Mouse (Mus musculus) spleen, adult 18-20 months (tissue): Measurements from ENCODE around the gene Zfp110.
"Not testable (repeated sequence)": the region's sequence is repeated elsewhere in the genome, so short reads cannot be mapped to it uniquely, and the experiment has no call there.

ENCODE experiments used
- DNase-seq, 2 experiments: peaks; one replicate each; pipeline ENCODE4 v3.0.0; 2022; ENCODE audit warnings: mixed read lengths in 2 of 2

The Zfp110 gene

GRCm38 (mm10) chr7:12834162-12835120, at the start of gene Zfp110:
Zfp110 (plus strand) TSS chr7:12834761.
- DNase-seq, result peak; percentile 82 to 89

- no peak for DNase-seq
Observed at GRCm38 (mm10) chr7:12787333-12787732, 47.2 kb upstream of the Zfp110 start.

GRCm38 (mm10) chr7:12788025-12788424, 46.5 kb upstream of the Zfp110 start:
- DNase-seq, result no peak

- not testable (repeated sequence) for DNase-seq
Observed at GRCm38 (mm10) chr7:12792624-12793023, 41.9 kb upstream of the Zfp110 start.

GRCm38 (mm10) chr7:12797971-12798370, 36.6 kb upstream of the Zfp110 start:
- no peak for DNase-seq

- no peak for DNase-seq
Observed at GRCm38 (mm10) chr7:12799554-12799953, 35.0 kb upstream of the Zfp110 start.

- DNase-seq, result peak; percentile 25 to 39
Observed at GRCm38 (mm10) chr7:12802866-12803726, 31.5 kb upstream of the Zfp110 start, which contains the start of gene Zscan18. Zscan18 (minus strand) TSS chr7:12803635.

- DNase-seq, result no peak
Observed at GRCm38 (mm10) chr7:12803727-12804071, 30.9 kb upstream of the Zfp110 start.

- DNase-seq, result no peak
Observed at GRCm38 (mm10) chr7:12815566-12815965, 19.0 kb upstream of the Zfp110 start.

GRCm38 (mm10) chr7:12818521-12819295, 15.9 kb upstream of the Zfp110 start, which contains the start of gene Zfp329:
Zfp329 (minus strand) TSS chr7:12818858.
- peak; percentile 82 to 88 for DNase-seq

- DNase-seq, result peak in 1 of 2 experiments; percentile 14
Observed at GRCm38 (mm10) chr7:12835193-12835671, 671 bp downstream of the Zfp110 start.

GRCm38 (mm10) chr7:12835779-12836178, 1.2 kb downstream of the Zfp110 start:
- DNase-seq, result no peak

- no peak for DNase-seq
Observed at GRCm38 (mm10) chr7:12874301-12874700, 39.7 kb downstream of the Zfp110 start.

GRCm38 (mm10) chr7:12880036-12880435, 45.5 kb downstream of the Zfp110 start:
- DNase-seq, result no peak

- DNase-seq, result not testable (repeated sequence)
Observed at GRCm38 (mm10) chr7:12880497-12880896, 45.9 kb downstream of the Zfp110 start.

- DNase-seq, result peak; percentile 85 to 89
Observed at GRCm38 (mm10) chr7:12880911-12881660, 46.5 kb downstream of the Zfp110 start, which contains the start of gene Zfp128. Zfp128 (plus strand) TSS chr7:12881177.

- no peak for DNase-seq
Observed at GRCm38 (mm10) chr7:12886563-12887266, 52.2 kb downstream of the Zfp110 start.

- DNase-seq, result no peak
Observed at GRCm38 (mm10) chr7:12887585-12887984, 53.0 kb downstream of the Zfp110 start.

- no peak for DNase-seq
Observed at GRCm38 (mm10) chr7:12890928-12891327, 56.4 kb downstream of the Zfp110 start.

GRCm38 (mm10) chr7:12891334-12891733, 56.8 kb downstream of the Zfp110 start:
- DNase-seq, result no peak
